Mouse (Mus musculus): ENCODE data around the gene Traf7. TPM values are rescaled to one million over a fixed set of nuclear protein-coding genes. Genes with fewer than 3 reads are reported as not detected.
A peak's percentile ranks its signal among the peaks of the same experiment; 100 is the strongest.

Gene Traf7
- polyA plus RNA-seq, 1 experiment from 2014 or later: 42.6 TPM

DNA sequence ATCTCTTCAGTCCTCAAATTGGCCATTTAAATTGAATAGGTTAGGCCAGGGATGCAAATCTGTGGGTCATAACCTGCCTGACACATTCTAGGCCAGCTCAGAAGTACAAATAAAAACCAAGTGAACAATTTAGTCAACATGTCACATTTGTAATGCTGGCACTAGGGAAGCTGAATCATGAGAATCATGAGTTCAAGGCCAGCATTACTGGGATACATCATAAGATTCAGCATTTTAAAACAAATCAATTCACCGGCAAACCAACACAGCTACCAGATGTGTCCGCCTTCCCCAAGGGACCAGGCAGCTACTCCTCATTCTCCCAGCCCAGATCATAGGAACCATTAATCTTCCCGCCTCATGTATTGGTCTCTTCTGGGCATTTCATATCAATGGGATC, 44.2 kb downstream of the Traf7 start:
- no peaks in the 10 kb centered on the region for H3K36me3 ChIP-seq (ENCODE audit: control insufficient read depth, insufficient read depth, low read length)
- no peak for ATAC-seq (ENCODE audit: low FRiP score, low TSS enrichment)

DNA sequence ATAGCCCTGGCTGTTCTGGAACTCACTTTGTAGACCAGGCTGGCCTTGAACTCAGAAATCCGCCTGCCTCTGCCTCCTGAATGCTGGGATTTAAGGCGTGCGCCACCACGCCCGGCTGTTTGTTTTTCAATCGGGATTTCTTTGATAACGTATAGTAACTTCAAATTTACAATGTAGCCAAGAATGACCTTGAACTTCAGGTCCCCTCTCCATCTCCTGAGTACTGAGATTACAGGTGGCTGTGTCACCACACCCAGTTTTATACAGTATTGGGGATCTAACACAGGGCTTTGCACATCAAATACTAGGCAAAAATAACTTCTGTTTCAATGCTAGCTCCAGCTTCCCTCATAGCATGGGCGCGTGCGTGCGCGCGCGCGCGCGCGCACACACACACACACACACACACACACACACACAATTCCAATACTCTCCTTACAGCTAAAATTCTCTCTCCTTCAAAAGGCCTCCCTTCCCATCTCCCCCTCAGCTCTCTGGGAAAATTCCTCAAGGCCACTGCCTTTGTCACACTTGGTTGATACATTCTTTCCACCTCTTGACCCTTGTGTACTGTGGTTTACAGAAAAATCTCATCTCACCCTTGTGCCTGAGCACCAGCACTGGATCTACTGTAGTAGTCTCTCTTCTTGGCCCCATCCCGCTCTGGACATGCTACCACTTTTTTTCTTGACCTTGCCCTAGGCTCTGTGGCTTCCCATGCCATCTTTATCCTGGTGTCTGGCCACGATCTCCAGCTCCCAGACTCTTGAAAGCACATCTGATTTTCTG, 46.5 kb downstream of the Traf7 start:
- Histone ChIP-seq H3K4me2 (replicated peaks; ENCODE audit: low read depth) (no peak overlapping the region), H3K9me3 (ENCODE audit: control insufficient read depth, low read length) (no peaks in the 10 kb centered on the region), H3K27ac (replicated peaks) (no peak overlapping the region), H3K4me3 (ENCODE audit: low read depth, low read length) (no peak overlapping the region), H3K9ac (ENCODE audit: low read length) (no peak overlapping the region), H3K4me1 (replicated peaks; ENCODE audit: control insufficient read depth, insufficient read depth) (peaks cover 4% of the 10 kb centered on the region; the same call in 1 of the 2 replicates), H3K36me3 (ENCODE audit: control insufficient read depth, insufficient read depth, low read length) (peaks cover 10% of the 10 kb centered on the region), H3K27me3 (ENCODE audit: control insufficient read depth, insufficient read depth, low read length) (no peaks in the 10 kb centered on the region)
- WGBS: 88% methylated on average over 20 of the region's 20 CpGs
- TF ChIP-seq CTCF (IDR thresholded peaks at IDR 0.05; ENCODE audit: low read depth) (no peak), EP300 (optimal IDR thresholded peaks at IDR 0.05) (no peak)
- DNase-seq (ENCODE audit: low spot score) (no peak), ATAC-seq (ENCODE audit: low FRiP score, low TSS enrichment) (no peak)

More for the DNA sequence above, 44.2 kb downstream of the Traf7 start:
- H3K9ac ChIP-seq (ENCODE audit: low read length): no peak overlapping the region
- 88% methylated on average over 3 of the region's 3 CpGs for WGBS
- no peaks in the 10 kb centered on the region for H3K27me3 ChIP-seq (ENCODE audit: control insufficient read depth, insufficient read depth, low read length)
- TF ChIP-seq EP300 (optimal IDR thresholded peaks at IDR 0.05): no peak
- TF ChIP-seq CTCF (IDR thresholded peaks at IDR 0.05; ENCODE audit: low read depth): no peak
- no peaks in the 10 kb centered on the region for H3K9me3 ChIP-seq (ENCODE audit: control insufficient read depth, low read length)
- H3K4me3 ChIP-seq (ENCODE audit: low read depth, low read length): no peak overlapping the region
- DNase-seq (ENCODE audit: low spot score): no peak
- H3K4me2 ChIP-seq (replicated peaks; ENCODE audit: low read depth): no peak overlapping the region
- H3K27ac ChIP-seq (replicated peaks): no peak overlapping the region
- H3K4me1 ChIP-seq (replicated peaks; ENCODE audit: control insufficient read depth, insufficient read depth): no peaks in the 10 kb centered on the region

DNA sequence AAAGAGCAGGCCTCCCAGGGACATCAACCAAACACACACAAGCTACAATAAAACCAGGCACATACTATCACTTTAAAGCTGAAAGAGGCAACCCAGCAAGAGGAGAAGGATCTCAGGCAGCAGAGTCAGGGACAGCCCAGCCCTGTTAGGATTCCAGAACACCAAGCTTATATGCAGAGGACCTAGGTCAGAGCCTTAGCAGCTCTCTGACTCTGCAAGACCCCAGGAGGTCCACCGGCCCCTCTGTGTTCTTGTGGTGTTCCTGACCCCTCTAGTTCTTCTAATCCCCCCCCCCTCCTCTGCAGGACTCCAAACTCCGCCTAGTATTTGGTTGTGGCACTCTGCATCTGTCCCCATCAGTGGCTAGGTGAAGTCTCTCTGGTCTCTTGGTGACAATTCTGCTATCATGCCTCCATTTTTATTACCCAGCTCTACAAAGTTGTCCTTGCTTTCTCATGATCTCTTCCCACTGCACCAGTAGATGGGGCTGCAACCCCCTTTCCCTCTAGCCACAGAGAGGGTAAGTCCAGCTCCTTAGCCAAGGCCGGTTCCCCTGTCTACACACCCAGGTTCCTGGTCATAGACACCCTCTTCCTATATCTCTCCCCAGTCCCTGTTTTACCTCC, 47.4 kb downstream of the Traf7 start:
- Histone ChIP-seq H3K36me3 (ENCODE audit: control insufficient read depth, insufficient read depth, low read length) (peaks cover 15% of the 10 kb centered on the region), H3K27me3 (ENCODE audit: control insufficient read depth, insufficient read depth, low read length) (no peaks in the 10 kb centered on the region), H3K4me1 (replicated peaks; ENCODE audit: control insufficient read depth, insufficient read depth) (peaks cover 4% of the 10 kb centered on the region; the same call in 1 of the 2 replicates), H3K9me3 (ENCODE audit: control insufficient read depth, low read length) (no peaks in the 10 kb centered on the region), H3K4me3 (ENCODE audit: low read depth, low read length) (no peak overlapping the region), H3K27ac (replicated peaks) (no peak overlapping the region), H3K4me2 (replicated peaks; ENCODE audit: low read depth) (no peak overlapping the region), H3K9ac (ENCODE audit: low read length) (no peak overlapping the region)
- WGBS: 33% methylated on average over 3 of the region's 3 CpGs
- TF ChIP-seq EP300 (optimal IDR thresholded peaks at IDR 0.05): no peak
- peak; percentile 62 for TF ChIP-seq CTCF (IDR thresholded peaks at IDR 0.05; ENCODE audit: low read depth)
- no peak for ATAC-seq (ENCODE audit: low FRiP score, low TSS enrichment)
- DNase-seq (ENCODE audit: low spot score): no peak

GRCm38 (mm10) chr17:24479431-24479830, 48.3 kb downstream of the Traf7 start:
- DNase-seq (ENCODE audit: low spot score): no peak
- no peak for ATAC-seq (ENCODE audit: low FRiP score, low TSS enrichment)
- Histone ChIP-seq H3K4me3 (ENCODE audit: low read depth, low read length) (peak overlapping the region; percentile 66; the same call in 1 of the 2 replicates), H3K36me3 (ENCODE audit: control insufficient read depth, insufficient read depth, low read length) (peaks cover 19% of the 10 kb centered on the region), H3K9ac (ENCODE audit: low read length) (no peak overlapping the region), H3K27me3 (ENCODE audit: control insufficient read depth, insufficient read depth, low read length) (no peaks in the 10 kb centered on the region), H3K9me3 (ENCODE audit: control insufficient read depth, low read length) (no peaks in the 10 kb centered on the region), H3K27ac (replicated peaks) (no peak overlapping the region), H3K4me2 (replicated peaks; ENCODE audit: low read depth) (0 out of 2 replicates have a peak overlapping the region, but pooled peaks have one; percentile 11), H3K4me1 (replicated peaks; ENCODE audit: control insufficient read depth, insufficient read depth) (peaks cover 4% of the 10 kb centered on the region; the same call in 1 of the 2 replicates)
- 8% methylated on average over 1 of the region's 1 CpGs for WGBS
- TF ChIP-seq CTCF (IDR thresholded peaks at IDR 0.05; ENCODE audit: low read depth): no peak
- TF ChIP-seq EP300 (optimal IDR thresholded peaks at IDR 0.05): no peak

- H3K27ac ChIP-seq (replicated peaks): peak within 1 kb of the TSS; percentile 92
- H3K36me3 ChIP-seq (ENCODE audit: control insufficient read depth, insufficient read depth, low read length): peaks cover 23% of the 10 kb centered on the region
- H3K4me1 ChIP-seq (replicated peaks; ENCODE audit: control insufficient read depth, insufficient read depth): peaks cover 4% of the 10 kb centered on the region; the same call in 1 of the 2 replicates
- no peaks in the 10 kb centered on the region for H3K9me3 ChIP-seq (ENCODE audit: control insufficient read depth, low read length)
- under 1% methylated on average over 48 of the region's 48 CpGs for WGBS
- peak within 1 kb of the TSS; percentile 60 for H3K4me2 ChIP-seq (replicated peaks; ENCODE audit: low read depth)
- peak; percentile 97 for DNase-seq (ENCODE audit: low spot score)
- H3K4me3 ChIP-seq (ENCODE audit: low read depth, low read length): peak within 1 kb of the TSS; percentile 66
- peak within 1 kb of the TSS; percentile 73 for H3K9ac ChIP-seq (ENCODE audit: low read length)
- TF ChIP-seq EP300 (optimal IDR thresholded peaks at IDR 0.05): no peak
- peak; percentile 94 for TF ChIP-seq CTCF (IDR thresholded peaks at IDR 0.05; ENCODE audit: low read depth)
- H3K27me3 ChIP-seq (ENCODE audit: control insufficient read depth, insufficient read depth, low read length): no peaks in the 10 kb centered on the region
- ATAC-seq (ENCODE audit: low FRiP score, low TSS enrichment): peak; percentile 92
Measured at GRCm38 (mm10) chr17:24478663-24479380, 48.9 kb downstream of the Traf7 start, which contains the start of gene Mlst8. Gene Mlst8 (minus strand): TSS chr17:24479078.

Data from stomach, postnatal 0 days (tissue).